Mouse (Mus musculus) cerebellum, adult 2 months (tissue): ENCODE measurements around the gene Gm3238.

Experiments
- CTCF ChIP-seq: fragments of 200-500 bp; IDR thresholded peaks from 2 replicates; pipeline ENCODE4 v1.5.1; 2011; ENCODE audit warnings: low read depth, mild to moderate bottlenecking, control low read depth, low read length, moderate library complexity, borderline replicate concordance; ENCODE audit not compliant: insufficient read depth
- POLR2A ChIP-seq: fragments of 200-500 bp; IDR thresholded peaks from 2 replicates; pipeline ENCODE4 v1.6.1; 2011; ENCODE audit warnings: low read length, control low read depth, borderline replicate concordance; ENCODE audit not compliant: insufficient read depth

DNA sequence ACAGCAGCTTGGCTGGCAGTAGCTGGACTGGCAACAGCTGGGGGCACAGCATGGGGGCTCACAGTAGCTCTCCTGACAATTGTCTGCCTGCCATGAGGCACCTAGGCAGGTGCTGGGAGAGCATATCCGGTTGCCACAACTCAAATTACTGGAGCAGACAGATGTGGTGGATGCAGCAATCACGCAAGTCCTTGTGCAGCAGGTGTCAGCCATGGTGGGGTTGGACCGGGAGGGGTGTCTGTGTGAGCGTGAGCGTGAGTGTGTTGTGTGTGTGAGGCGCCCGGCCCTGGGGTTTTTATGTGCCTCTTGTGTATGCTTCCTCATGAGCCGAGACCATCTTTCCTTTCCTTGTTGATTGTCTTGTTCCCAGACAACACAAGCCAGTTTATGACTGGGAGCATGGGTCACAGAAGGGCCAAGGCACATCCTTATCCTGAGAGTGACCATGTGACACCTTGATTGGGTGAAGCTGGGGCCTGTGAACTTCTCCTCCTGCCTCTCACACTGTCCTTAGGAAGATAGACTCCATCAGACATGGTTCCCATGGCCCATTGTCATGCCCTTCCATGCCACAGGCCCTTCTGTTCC lies 27.9 kb upstream of the Gm3238 start, which contains the start of gene Gm19668:
- TF ChIP-seq CTCF (no peak), POLR2A (no peak)
